Comparison of ENCODE assay signal across 8 mouse cellular contexts in the genomic region with DNA sequence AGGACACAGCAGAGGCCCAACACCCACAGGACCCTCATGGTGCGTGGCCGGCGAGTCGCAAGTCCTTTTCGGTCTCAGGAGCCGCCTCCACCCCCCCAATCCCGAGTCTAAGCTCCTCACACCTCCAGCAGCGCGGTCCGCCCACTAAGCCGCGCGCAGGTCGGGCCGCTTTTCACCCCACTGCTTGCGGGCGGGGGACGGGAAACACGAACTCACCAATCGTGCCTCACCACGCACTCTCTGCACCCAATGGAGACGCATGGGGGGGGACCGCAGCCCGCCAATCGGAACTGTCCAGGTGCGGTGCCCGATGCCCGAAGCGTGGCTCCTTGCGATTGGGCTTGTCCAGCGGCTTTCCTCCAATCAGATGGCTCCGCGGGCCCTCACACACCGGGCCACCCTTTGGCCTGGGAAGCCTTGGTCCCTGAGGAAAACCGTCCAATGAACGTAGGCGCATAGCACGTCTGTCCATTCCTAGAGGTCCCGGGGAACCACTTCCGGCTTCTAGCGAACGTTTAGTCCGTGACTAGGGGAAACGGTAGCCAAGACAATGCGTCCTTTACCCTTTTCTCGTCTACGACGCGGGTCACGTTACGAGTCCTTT. TPM values are rescaled to one million over a fixed set of nuclear protein-coding genes. Genes with fewer than 3 reads are reported as not detected.
A peak's percentile ranks its signal among the peaks of the same experiment; 100 is the strongest.
DNase-seq lines count a peak whose midpoint lies in the region; ATAC-seq and TF ChIP-seq lines count a peak whose summit lies in the region.

Gene Hsp90b1, minus strand, starts transcription at position 192 of the 604 bp plus-strand sequence.
Gene Ttc41, plus strand, starts transcription at position 494 of the 604 bp plus-strand sequence.

- peak; percentile 97 for DNase-seq in Patski (ENCODE audit: low read depth, low spot score)
- DNase-seq in cerebellum, postnatal 14 days = peak; percentile 98 to 99
- DNase-seq in frontal cortex, postnatal 14 days (ENCODE audit: low spot score in 2 of 2) = peak; percentile 100
- peak; percentile 88 to 93 for DNase-seq in layer of hippocampus, postnatal 25 days (ENCODE audit: extremely low spot score in 1 of 2, low spot score in 1 of 2)
- DNase-seq in lung, postnatal 25 days (ENCODE audit: low spot score) = peak; percentile 100
- DNase-seq in retina, embryonic 14.5 days (ENCODE audit: low spot score) = peak; percentile 99
- peak; percentile 94 for DNase-seq in thymus, postnatal 4 days

- no peak for TF ChIP-seq CTCF in Patski (IDR thresholded peaks at IDR 0.05)

- peak; percentile 95 for ATAC-seq in Patski
- peak; percentile 98 for ATAC-seq in hindbrain, embryonic 13.5 days (ENCODE audit: low FRiP score)

- H3K9ac ChIP-seq in hindbrain, embryonic 13.5 days = peak within 1 kb of the TSS; percentile 94

- no peaks in the 10 kb centered on the region for H3K9me3 ChIP-seq in hindbrain, embryonic 13.5 days

- in situ Hi-C loops in Patski (cut with MboI; ENCODE audit: low pct_unique_long_range_greater_than_20kb) = no loop called here

- H3K27ac ChIP-seq in hindbrain, embryonic 13.5 days = peak within 1 kb of the TSS; percentile 95

- CTCF ChIA-PET in Patski (lab: Charles Lee) = no interaction called here

- H3K4me2 ChIP-seq in hindbrain, embryonic 13.5 days = peak within 1 kb of the TSS; percentile 93

- H3K4me1 ChIP-seq in hindbrain, embryonic 13.5 days (replicated peaks) = peaks cover 47% of the 10 kb centered on the region

- POLR2A ChIA-PET in Patski (lab: Charles Lee) = no interaction called here

- H3K4me3 ChIP-seq in hindbrain, embryonic 13.5 days = peak within 1 kb of the TSS; percentile 89

- no peaks in the 10 kb centered on the region for H3K27me3 ChIP-seq in Patski
- H3K27me3 ChIP-seq in hindbrain, embryonic 13.5 days = no peaks in the 10 kb centered on the region

- peaks cover 25% of the 10 kb centered on the region for H3K36me3 ChIP-seq in hindbrain, embryonic 13.5 days

- WGBS in hindbrain, embryonic 13.5 days = under 1% methylated on average over 51 of the region's 51 CpGs

RNA-seq across cellular contexts. Expression of gene Hsp90b1, which starts in this region (rescaled TPM):
- polyA plus RNA-seq in Patski (2021) = 974 TPM
- 342 and 354 TPM in 2 replicates for polyA plus RNA-seq in hindbrain, embryonic 13.5 days (2015; fragmentation: Nextera tagmentation; extraction: Ambion mirVana)
- 100 to 1,000 TPM; 284 to 328 TPM for total RNA-seq in layer of hippocampus, postnatal 25 days (2021)

RNA-seq across cellular contexts. Expression of gene Ttc41, which starts in this region (rescaled TPM):
- 2.0 TPM for polyA plus RNA-seq in Patski (2021)
- 3.1 and 3.2 TPM in 2 replicates for polyA plus RNA-seq in hindbrain, embryonic 13.5 days (2015; fragmentation: Nextera tagmentation; extraction: Ambion mirVana)
- total RNA-seq in layer of hippocampus, postnatal 25 days (2021) = 1 to 10 TPM; 1.2 to 1.5 TPM

Comparison
In these comparisons a context has a peak if more than half of its experiments do, and no peak if none do; other contexts are left out.
1. Peak in every context shown above with its lines: DNase-seq, ATAC-seq, H3K4me3 ChIP-seq and H3K27ac ChIP-seq.